Mouse (Mus musculus) heart, postnatal 25 days (tissue): ENCODE data around the gene Phkb. TPM values are rescaled to one million over a fixed set of nuclear protein-coding genes. Genes with fewer than 3 reads are reported as not detected.

Experiments used
- DNase-seq: peaks from one replicate; pipeline ENCODE4 v3.0.0; 2022; ENCODE audit warnings: low spot score
- intact Hi-C: fragments of 180-260 bp; cut with DNase I; formaldehyde crosslinking; loops from one replicate; pipeline ENCODE4 v1.15.1; 2025
- total RNA-seq, 2 experiments: library from RNA; stranded (reverse); gene quantifications; 2 replicates each; pipeline ENCODE4 v1.2.3; 2021

Phkb gene
- total RNA-seq, 2 experiments from 2014 or later, result 55.4 to 58.4 TPM

GRCm38 (mm10) chr8:85936148-85936547 lies 95.4 kb downstream of the Phkb start:
- intact Hi-C loops, result no loop called here
- DNase-seq, result no peak

DNA sequence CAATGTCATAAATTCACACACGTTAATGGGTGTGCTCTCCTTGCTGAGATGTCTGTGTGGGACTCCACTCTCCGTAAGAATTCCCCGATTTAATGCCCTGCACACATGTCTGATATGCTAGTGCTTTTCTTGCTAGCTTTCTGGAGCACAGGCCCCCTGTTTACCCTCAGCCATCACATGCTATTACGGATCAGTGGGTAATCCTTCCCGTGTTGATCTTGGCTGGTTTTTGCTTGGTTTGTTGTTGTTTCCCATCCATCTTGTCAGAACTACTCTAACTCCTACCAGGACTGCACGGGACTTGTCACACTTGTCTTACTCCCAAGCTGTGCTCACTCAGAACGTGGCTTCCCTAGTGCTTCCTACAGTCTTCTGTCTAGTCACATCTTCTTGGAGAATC lies 96.6 kb downstream of the Phkb start:
- intact Hi-C loops, result no loop called here
- DNase-seq, result no peak

DNA sequence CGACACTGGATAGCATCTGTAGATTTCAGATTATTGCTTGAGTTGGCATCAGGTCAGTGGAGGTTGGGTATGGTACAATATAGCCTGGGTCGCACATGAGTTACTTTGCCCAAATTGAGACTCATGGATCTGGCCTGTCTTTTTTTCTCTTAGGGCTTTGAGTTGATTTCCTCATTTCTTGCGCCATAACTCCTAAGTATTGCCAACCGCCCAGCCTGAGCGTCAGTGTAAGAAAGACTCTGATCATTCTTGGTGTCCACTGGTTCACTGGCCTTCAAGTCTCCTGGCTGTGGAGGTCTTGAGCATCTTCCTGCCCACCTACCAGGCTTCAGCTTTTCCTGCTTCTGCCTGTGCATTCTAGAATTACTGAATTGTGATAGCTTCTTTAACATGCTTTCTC lies 104.1 kb downstream of the Phkb start:
- no peak for DNase-seq
- intact Hi-C loops, result no loop called here

- DNase-seq, result no peak
- intact Hi-C loops, result no loop called here
These were observed 117.6 kb downstream of the Phkb start for GRCm38 (mm10) chr8:85958391-85958790.

GRCm38 (mm10) chr8:85959880-85960279 lies 119.1 kb downstream of the Phkb start:
- no peak for DNase-seq
- intact Hi-C loops, result no loop called here

DNA sequence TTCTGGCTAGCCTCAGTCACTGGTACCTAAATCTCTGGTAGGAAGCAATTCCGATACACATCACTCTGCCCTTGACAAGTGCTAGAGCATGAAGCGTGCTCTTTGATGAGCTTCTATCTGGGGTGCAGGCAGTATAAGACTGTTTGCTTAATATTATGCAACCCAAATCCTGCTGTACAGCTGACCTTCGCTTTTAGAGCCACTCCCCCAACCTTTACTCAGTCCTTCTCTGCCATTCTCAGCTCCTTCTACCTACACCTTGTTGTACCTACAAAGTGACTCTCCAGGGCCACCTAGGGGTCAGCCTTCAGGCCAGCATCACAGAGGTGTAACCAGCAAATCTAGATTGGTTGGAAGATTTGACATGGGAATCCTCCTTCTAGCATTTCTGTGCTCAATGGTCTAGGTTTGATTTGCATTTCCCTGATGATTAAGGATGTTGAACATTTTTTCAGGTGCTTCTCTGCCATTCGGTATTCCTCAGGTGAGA lies 136.9 kb downstream of the Phkb start:
- intact Hi-C loops, result no loop called here
- DNase-seq, result no peak

- no peak for DNase-seq
- intact Hi-C loops, result no loop called here
These were observed 152.2 kb downstream of the Phkb start for GRCm38 (mm10) chr8:85992911-85993310.

DNA sequence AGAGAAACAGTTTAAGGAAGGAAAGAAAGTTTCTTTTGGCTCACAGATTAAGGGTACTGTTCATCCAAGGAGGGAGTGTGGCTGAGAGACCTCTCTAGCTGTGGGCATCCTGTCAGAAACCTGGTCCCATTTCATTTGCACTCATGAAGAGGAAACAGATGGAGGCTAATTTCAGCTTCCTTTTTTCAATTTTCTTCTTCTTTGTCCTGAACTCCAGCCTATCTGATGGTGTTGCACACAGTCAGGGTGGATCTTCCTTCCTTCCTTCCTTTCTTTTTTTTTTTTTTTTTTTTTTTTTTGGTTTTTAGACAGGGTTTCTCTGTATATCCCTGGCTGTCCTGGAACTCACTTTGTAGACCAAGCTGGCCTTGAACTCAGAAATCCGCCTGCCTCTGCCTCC lies 152.9 kb downstream of the Phkb start:
- intact Hi-C loops, result no loop called here

DNA sequence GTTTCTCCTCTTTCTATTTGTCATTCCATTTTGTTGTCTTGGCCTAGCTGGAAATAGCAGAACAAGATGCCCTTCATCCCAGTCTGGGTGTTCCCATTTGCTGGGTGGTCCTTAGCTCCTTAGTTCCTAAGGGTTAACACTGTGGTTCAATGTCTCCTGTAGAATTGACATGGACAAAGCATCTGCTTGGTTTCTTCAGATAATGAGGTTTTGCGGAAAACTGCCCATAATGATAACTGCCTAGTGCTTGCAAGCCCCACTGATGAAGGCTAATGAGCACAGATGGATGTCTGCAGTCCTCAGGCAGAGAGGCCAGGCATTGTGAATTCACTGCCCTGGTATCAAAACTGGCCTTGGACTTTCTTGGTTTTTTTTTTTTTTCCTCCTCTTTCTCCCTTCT lies 155.2 kb downstream of the Phkb start:
- DNase-seq, result no peak
- intact Hi-C loops, result no loop called here

More for the DNA sequence above, 152.9 kb downstream of the Phkb start:
- no peak for DNase-seq

- intact Hi-C loops, result no loop called here
These were observed 165.7 kb downstream of the Phkb start for GRCm38 (mm10) chr8:86006485-86006884.

GRCm38 (mm10) chr8:86016806-86017205 lies 176.0 kb downstream of the Phkb start:
- intact Hi-C loops, result no loop called here
- no peak for DNase-seq

More at GRCm38 (mm10) chr8:86006485-86006884, 165.7 kb downstream of the Phkb start:
- no peak for DNase-seq

DNA sequence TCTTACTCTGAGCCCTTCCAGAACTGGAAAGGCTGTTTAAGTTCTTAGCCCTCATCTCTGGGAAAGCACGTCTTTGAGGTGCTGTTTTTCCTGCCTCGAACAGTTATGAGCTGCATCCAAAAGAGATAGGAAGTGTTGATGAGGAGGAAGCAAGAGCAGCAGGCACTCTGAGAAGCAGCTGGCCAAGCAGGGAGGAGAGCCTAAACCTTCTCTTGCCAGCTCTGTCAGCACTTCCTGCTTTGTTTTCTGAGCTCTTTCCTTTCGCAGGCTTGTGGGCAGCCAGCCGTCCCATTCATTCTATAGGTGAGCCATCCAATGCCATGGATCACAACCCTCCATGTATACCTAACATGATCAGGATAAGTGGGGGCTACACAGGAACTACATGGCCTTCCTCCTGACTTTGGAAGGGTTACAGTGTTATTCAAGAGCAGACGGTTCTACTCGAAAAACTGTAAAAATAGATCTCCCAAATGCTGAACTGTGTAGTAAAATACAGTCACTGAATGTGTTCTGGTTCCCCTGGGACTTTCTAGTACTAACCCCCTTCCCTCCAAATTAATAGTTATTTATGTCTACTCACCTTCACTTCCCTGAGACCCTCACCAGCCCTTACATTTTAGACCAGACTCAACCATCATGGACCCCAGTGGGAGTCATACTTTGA lies 188.0 kb downstream of the Phkb start:
- intact Hi-C loops, result no loop called here
- DNase-seq, result no peak

DNA sequence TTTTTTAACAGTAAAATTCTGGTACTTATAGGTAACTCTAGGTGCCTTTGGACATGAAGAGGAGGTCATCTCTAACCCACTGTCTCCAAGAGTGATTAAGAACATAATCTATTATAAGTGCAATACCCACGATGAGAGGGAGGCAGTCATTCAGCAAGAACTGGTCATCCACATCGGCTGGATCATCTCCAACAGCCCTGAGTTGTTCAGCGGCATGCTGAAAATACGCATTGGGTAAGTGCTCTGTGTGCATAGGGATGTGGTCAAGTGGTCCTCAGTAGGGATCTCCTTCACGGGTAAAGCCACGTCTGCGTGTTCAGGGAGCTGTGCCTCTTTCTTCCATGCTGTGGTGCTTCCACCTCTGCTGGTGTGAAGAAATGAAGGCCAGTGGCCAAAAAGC lies 188.7 kb downstream of the Phkb start:
- intact Hi-C loops, result no loop called here
- no peak for DNase-seq

DNA sequence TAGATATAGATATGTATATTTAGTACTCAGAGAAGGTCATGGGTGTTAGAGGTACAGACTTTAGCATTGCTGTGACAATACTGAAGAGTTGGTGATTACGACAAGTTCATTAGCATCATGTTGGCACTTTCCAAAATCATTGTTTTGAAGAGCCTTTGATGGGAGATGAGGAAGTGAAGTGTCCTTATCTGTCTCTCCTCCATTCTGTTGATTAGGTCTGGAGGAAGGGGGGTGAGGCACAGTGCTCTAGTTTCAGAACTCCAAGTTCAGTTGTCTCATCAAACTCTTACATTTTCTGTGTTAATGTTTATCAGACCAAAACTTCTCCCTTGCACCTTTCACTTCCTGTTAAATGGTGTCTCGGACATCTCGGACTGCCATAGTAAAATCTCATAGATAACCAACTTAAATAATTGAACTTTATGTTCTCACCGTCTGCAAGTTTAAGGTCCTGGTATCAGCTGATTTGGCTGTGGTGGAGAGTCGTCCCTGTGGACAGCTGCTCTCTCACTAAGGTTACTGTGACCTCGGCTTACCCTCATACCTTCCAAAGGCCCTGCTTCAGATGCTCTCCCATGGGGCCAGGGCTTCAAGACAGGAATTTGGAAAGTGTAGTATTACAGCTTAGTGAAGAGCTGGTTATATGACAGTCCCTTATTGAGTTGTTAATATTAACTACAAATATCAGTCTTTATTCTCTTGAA lies 194.1 kb downstream of the Phkb start:
- intact Hi-C loops, result no loop called here
- no peak for DNase-seq

DNA sequence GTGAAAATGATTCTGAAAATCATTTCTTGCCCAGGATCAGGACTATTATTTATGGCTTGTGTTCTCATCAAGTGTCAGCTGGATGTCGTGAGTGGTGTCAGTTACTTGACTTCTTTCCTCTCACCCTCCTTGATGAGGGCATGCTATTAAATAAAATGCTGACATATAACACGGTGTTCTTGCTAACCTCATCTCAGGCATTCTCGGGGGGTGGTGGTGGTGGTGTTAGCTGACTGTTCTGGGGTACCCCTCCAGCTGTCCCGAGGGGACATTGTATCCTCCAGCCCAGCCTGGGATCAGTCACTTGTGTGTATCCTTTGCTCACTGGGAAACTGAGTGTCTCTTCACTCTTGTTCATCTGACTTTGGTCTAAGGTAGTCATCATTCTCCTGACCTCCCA lies 194.6 kb downstream of the Phkb start:
- no peak for DNase-seq
- intact Hi-C loops, result no loop called here

DNA sequence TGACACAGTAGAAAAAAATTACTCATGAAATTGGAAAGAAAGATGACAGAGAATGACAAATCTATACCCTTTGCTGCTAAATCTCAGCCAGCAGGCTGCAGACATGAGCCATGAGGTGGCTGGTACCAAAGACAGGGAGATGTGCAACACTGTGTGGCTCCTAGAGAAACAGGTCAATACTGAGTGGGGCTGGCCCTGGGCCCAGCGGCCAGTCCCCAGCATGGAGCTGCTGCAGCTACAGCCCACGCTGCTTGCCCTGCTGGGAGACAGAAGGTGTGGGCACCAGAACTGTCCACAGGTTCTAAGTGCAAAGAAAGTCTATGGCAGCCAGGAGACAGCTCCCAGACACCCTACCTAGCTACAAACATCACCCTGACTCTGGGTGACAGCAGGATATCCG lies 197.7 kb downstream of the Phkb start:
- no peak for DNase-seq
- intact Hi-C loops, result no loop called here

DNA sequence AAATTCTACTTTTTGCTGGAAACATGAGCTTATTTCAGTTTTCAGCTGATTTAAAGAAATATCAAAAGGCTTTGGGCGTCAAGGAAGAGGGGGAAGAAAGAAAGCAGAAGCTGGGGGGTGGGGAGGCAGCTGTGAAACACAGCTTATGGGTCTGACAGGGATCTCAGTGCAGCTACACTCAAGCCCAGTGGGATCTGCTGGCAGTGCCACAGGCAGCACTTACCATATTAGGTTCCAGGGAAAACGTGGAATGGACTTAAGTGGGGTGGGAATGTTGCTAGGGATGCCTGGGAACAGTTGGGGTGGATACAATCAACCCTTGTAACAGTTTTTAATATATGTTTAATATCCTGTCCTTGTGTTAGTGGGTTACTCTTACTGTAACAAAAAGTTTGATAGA lies 201.3 kb downstream of the Phkb start:
- intact Hi-C loops, result no loop called here
- no peak for DNase-seq

- intact Hi-C loops, result no loop called here
- no peak for DNase-seq
These were observed 210.1 kb downstream of the Phkb start for GRCm38 (mm10) chr8:86050882-86051281.

DNA sequence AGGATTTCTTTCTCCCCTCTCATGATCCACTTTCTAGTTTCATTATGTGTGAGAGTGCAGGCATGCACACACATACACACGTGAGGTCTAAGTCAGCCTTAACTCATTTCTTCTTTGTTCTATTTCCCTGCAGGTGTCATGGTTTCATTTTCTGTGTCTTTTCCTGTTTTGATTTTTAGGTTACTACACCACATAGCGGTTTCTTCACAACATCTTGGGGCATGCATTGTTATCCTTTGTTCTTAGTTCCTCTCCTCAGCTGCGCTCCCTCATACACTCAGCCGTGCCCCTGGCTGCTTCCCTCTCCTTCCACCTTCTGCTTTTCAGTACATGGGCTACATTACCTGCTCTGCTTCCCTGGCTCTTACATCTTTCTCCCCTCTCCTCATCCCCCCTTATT lies 211.2 kb downstream of the Phkb start:
- no peak for DNase-seq

GRCm38 (mm10) chr8:86058618-86059017 lies 217.9 kb downstream of the Phkb start:
- DNase-seq, result no peak
- intact Hi-C loops, result no loop called here

More for the DNA sequence above, 211.2 kb downstream of the Phkb start:
- intact Hi-C loops, result no loop called here

- intact Hi-C loops, result no loop called here
- no peak for DNase-seq
These were observed 218.4 kb downstream of the Phkb start for GRCm38 (mm10) chr8:86059130-86059529.

DNA sequence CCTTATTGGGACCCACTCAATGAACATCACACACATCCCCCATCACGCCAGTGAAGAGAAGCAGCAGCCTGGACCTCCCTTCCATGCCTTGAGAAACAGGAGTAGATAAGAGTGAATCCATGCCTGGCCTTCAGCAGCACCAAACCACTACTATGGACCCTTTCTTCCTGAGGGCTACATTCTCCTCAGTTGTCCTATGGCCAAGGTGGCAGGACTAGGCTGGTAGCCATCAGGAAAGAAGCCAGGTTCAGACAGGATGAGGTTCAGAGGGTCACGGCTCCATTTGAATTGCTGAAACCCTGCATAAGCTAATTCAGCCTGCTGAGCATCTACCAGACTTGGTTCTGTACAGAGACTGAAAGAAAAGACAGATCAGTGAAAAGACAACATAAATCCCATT lies 222.7 kb downstream of the Phkb start:
- intact Hi-C loops, result no loop called here
- DNase-seq, result no peak
